Mouse (Mus musculus) macrophage (primary cell): ENCODE measurements around the gene Map3k3. TPM values are rescaled to one million over a fixed set of nuclear protein-coding genes. Genes with fewer than 3 reads are reported as not detected.
"Not testable (repeated sequence)": the region's sequence is repeated elsewhere in the genome, so short reads cannot be mapped to it uniquely, and the experiment has no call there.

Source experiments
- H3K27ac ChIP-seq: fragments of 350-480 bp; formaldehyde crosslinking; 2 replicates; pipeline ENCODE4 v1.9.0; 2021
- H3K36me3 ChIP-seq: fragments of 350-480 bp; formaldehyde crosslinking; 2 replicates; pipeline ENCODE4 v1.9.0; 2021; ENCODE audit errors: inconsistent target
- H3K4me3 ChIP-seq: fragments of 350-480 bp; formaldehyde crosslinking; 2 replicates; pipeline ENCODE4 v1.9.0; 2021; ENCODE audit errors: inconsistent target
- H3K79me2 ChIP-seq: fragments of 350-480 bp; formaldehyde crosslinking; 2 replicates; pipeline ENCODE4 v1.9.0; 2021; ENCODE audit errors: inconsistent target
- WGBS: methylation state at CpG from one replicate; pipeline ENCODE4 v1.1.7; 2026; ENCODE audit warnings: inconsistent platforms; ENCODE audit not compliant: missing documents; 5-methylcytosine and 5-hydroxymethylcytosine counted together
- polyA plus RNA-seq: library from polyadenylated mRNA; stranded (reverse); fragments of 250-400 nt; gene quantifications from 3 replicates; pipeline ENCODE4 v1.2.4, GENCODE M21; 2018; ENCODE audit warnings: inconsistent platforms

Map3k3 gene
- polyA plus RNA-seq, 1 experiment from 2014 or later: 49.8 TPM

- no peak overlapping the region for H3K4me3 ChIP-seq
Observed at GRCm38 (mm10) chr11:106178036-106178782, 93.8 kb downstream of the Map3k3 start.

DNA sequence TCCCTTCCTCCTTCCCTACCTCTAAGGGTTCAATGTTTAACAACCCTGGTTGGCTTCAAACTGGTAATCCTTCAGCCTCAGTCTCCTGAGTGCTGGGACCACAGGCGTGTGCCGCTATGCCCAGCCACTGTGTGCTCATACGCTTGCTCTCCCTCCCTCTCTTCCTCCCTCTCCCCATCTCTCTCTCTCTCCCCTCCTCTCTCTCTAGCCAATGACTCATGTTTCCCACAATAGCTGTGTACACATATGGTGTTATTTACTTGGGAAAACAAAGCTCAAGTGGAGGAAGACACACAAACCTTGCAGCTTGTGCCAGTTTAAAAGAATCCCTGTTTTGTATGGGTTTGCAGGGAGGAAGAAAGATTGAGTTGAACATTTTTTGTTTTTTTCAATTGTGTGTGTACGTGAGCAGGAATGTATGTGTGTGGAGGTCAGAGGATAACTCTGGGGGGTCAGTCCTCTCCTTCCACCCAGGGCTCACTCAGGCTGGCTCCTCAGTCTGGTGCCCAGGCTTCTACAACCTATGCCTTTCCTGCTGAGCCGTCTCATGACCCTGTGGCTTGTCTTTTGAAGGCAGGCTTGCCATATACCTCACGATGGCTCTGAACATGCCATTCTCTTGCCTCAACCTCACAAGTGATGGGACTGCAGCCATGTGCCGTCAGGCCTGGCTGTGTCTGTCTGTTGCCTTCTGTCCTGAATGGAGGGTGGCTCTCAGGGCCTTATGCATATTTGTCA, 95.5 kb downstream of the Map3k3 start:
- Histone ChIP-seq H3K79me2 (no peaks in the 10 kb centered on the region), H3K27ac (no peak overlapping the region), H3K36me3 (peaks cover 6% of the 10 kb centered on the region; the same call in 1 of the 2 replicates), H3K4me3 (no peak overlapping the region)
- 96% methylated on average over 7 of the region's 7 CpGs for WGBS

More at GRCm38 (mm10) chr11:106178036-106178782, 93.8 kb downstream of the Map3k3 start:
- no peaks in the 10 kb centered on the region for H3K79me2 ChIP-seq
- peaks cover 6% of the 10 kb centered on the region; the same call in 1 of the 2 replicates for H3K36me3 ChIP-seq
- no peak overlapping the region for H3K27ac ChIP-seq
- WGBS: 86% methylated on average over 4 of the region's 5 CpGs

- H3K4me3 ChIP-seq: no peak overlapping the region
- H3K36me3 ChIP-seq: peaks cover 6% of the 10 kb centered on the region; the same call in 1 of the 2 replicates
- WGBS: 91% methylated on average over 2 of the region's 2 CpGs
- no peak overlapping the region for H3K27ac ChIP-seq
- no peaks in the 10 kb centered on the region for H3K79me2 ChIP-seq
Observed at GRCm38 (mm10) chr11:106180449-106180801, 96.0 kb downstream of the Map3k3 start.

GRCm38 (mm10) chr11:106187326-106187725, 102.9 kb downstream of the Map3k3 start:
- H3K36me3 ChIP-seq: peaks cover 6% of the 10 kb centered on the region; the same call in 1 of the 2 replicates
- H3K4me3 ChIP-seq: no peak overlapping the region
- 94% methylated on average over 1 of the region's 4 CpGs for WGBS
- no peak overlapping the region for H3K27ac ChIP-seq
- peaks cover 34% of the 10 kb centered on the region; the same call in 1 of the 2 replicates for H3K79me2 ChIP-seq

- Histone ChIP-seq H3K36me3 (peaks cover 2% of the 10 kb centered on the region; the same call in 1 of the 2 replicates), H3K79me2 (peaks cover 37% of the 10 kb centered on the region; the same call in 1 of the 2 replicates), H3K4me3 (no peak overlapping the region), H3K27ac (no peak overlapping the region)
- WGBS: 81% methylated on average over 3 of the region's 3 CpGs
Observed at GRCm38 (mm10) chr11:106191716-106192115, 107.3 kb downstream of the Map3k3 start.

- Histone ChIP-seq H3K36me3 (peaks cover 8% of the 10 kb centered on the region; the same call in 1 of the 2 replicates), H3K4me3 (peak overlapping the region; percentile 86), H3K27ac (no peak overlapping the region), H3K79me2 (peaks cover 37% of the 10 kb centered on the region; the same call in 1 of the 2 replicates)
- WGBS: 90% methylated on average over 5 of the region's 5 CpGs
Observed at GRCm38 (mm10) chr11:106192241-106192640, 107.8 kb downstream of the Map3k3 start.

- WGBS: 7% methylated on average over 19 of the region's 19 CpGs
- peaks cover 13% of the 10 kb centered on the region; the same call in 1 of the 2 replicates for H3K36me3 ChIP-seq
- peak overlapping the region; percentile 86 for H3K4me3 ChIP-seq
- peak overlapping the region; percentile 64 for H3K27ac ChIP-seq
- peaks cover 32% of the 10 kb centered on the region; the same call in 1 of the 2 replicates for H3K79me2 ChIP-seq
Observed at GRCm38 (mm10) chr11:106192657-106193370, 108.4 kb downstream of the Map3k3 start.

GRCm38 (mm10) chr11:106193371-106194154, 109.2 kb downstream of the Map3k3 start:
- WGBS: 2% methylated on average over 42 of the region's 44 CpGs

DNA sequence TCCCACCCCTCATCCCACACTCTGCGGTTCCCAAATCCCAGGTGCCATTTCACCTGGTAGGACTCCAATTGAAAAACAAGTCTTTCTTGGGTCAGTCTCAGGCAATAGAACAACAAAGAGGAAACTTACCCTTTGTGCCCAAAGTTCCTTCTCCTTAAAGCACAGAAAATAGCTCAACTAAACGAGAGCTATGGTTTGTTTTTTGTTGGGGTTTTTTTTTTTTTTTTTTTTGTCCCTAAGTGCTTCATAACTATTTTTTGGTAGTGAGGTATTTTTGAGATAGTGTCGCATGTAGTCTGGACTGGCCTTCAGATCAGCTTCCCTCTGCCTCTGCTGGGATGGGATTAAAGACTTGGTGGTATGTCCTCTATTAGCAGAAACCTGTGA, 109.7 kb downstream of the Map3k3 start:
- peak overlapping the region; percentile 49 for H3K4me3 ChIP-seq
- WGBS: 5% methylated on average over 2 of the region's 3 CpGs
- H3K36me3 ChIP-seq: peaks cover 13% of the 10 kb centered on the region; the same call in 1 of the 2 replicates
- H3K27ac ChIP-seq: peak overlapping the region; percentile 79
- H3K79me2 ChIP-seq: peaks cover 25% of the 10 kb centered on the region; the same call in 1 of the 2 replicates

More at GRCm38 (mm10) chr11:106193371-106194154, 109.2 kb downstream of the Map3k3 start:
- Histone ChIP-seq H3K79me2 (peaks cover 29% of the 10 kb centered on the region; the same call in 1 of the 2 replicates), H3K27ac (peak overlapping the region; percentile 79), H3K4me3 (peak overlapping the region; percentile 86), H3K36me3 (peaks cover 13% of the 10 kb centered on the region; the same call in 1 of the 2 replicates)

GRCm38 (mm10) chr11:106194891-106195290, 110.5 kb downstream of the Map3k3 start:
- 98% methylated on average over 6 of the region's 7 CpGs for WGBS
- no peak overlapping the region for H3K4me3 ChIP-seq
- peaks cover 25% of the 10 kb centered on the region; the same call in 1 of the 2 replicates for H3K79me2 ChIP-seq
- peaks cover 13% of the 10 kb centered on the region; the same call in 1 of the 2 replicates for H3K36me3 ChIP-seq
- no peak overlapping the region for H3K27ac ChIP-seq

GRCm38 (mm10) chr11:106195341-106195740, 110.9 kb downstream of the Map3k3 start:
- no peak overlapping the region for H3K27ac ChIP-seq
- H3K4me3 ChIP-seq: no peak overlapping the region
- peaks cover 13% of the 10 kb centered on the region; the same call in 1 of the 2 replicates for H3K36me3 ChIP-seq
- H3K79me2 ChIP-seq: peaks cover 21% of the 10 kb centered on the region; the same call in 1 of the 2 replicates

- 64% methylated on average over 4 of the region's 4 CpGs for WGBS
- Histone ChIP-seq H3K4me3 (no peak overlapping the region), H3K27ac (no peak overlapping the region), H3K36me3 (peaks cover 13% of the 10 kb centered on the region; the same call in 1 of the 2 replicates), H3K79me2 (no peaks in the 10 kb centered on the region)
Observed at GRCm38 (mm10) chr11:106198277-106198676, 113.9 kb downstream of the Map3k3 start.

DNA sequence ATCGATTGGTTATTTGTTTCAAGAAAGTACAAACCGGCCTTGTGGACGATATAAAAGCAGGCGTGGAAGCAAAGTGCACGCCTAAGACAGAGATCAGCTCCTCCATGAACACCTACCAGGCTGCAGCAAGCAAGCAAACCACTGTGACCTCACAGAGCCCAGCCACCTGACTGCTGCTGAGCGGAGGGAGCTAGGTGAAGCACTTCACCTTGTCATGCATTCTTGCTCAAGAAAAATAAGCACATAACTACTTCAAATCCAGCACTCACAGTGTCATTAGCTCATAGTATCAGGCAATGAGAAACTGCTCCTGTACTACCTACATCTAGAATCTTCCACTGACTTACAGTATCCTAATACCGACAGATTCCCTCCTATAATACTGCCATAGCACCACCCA, 115.6 kb downstream of the Map3k3 start:
- peaks cover 28% of the 10 kb centered on the region for H3K36me3 ChIP-seq
- not testable (repeated sequence) for H3K27ac ChIP-seq, H3K79me2 ChIP-seq, H3K4me3 ChIP-seq
- WGBS: 93% methylated on average over 6 of the region's 7 CpGs
